Mouse (Mus musculus) cerebellum, adult 2 months (tissue): ENCODE results near the gene Apln. TPM values are rescaled to one million over a fixed set of nuclear protein-coding genes. Genes with fewer than 3 reads are reported as not detected.
A peak's percentile ranks its signal among the peaks of the same experiment; 100 is the strongest.

Source experiments
- DNase-seq, 2 experiments: peaks; one replicate each; pipeline ENCODE4 v3.0.0; 2021
- H3K27ac ChIP-seq: fragments of 200-500 bp; 2 replicates; pipeline ENCODE4 v1.5.1; 2012; ENCODE audit warnings: low read length, control low read depth, inconsistent platforms; ENCODE audit not compliant: insufficient read depth
- H3K27me3 ChIP-seq: fragments of 200-500 bp; 2 replicates; pipeline ENCODE4 v1.6.1; 2012; ENCODE audit warnings: inconsistent platforms, mild to moderate bottlenecking, low read length, moderate library complexity; ENCODE audit not compliant: control insufficient read depth, insufficient read depth
- H3K4me1 ChIP-seq: fragments of 200-500 bp; 2 replicates; pipeline ENCODE4 v1.6.1; 2011; ENCODE audit warnings: low read length; ENCODE audit not compliant: control insufficient read depth, insufficient read depth
- H3K4me3 ChIP-seq: fragments of 200-500 bp; replicated peaks from 2 replicates; pipeline ENCODE3; 2011; ENCODE audit warnings: mild to moderate bottlenecking, low read depth, low read length, control low read depth; ENCODE audit not compliant: insufficient read depth
- CTCF ChIP-seq: fragments of 200-500 bp; IDR thresholded peaks from 2 replicates; pipeline ENCODE4 v1.5.1; 2011; ENCODE audit warnings: low read depth, mild to moderate bottlenecking, control low read depth, low read length, moderate library complexity, borderline replicate concordance; ENCODE audit not compliant: insufficient read depth
- POLR2A ChIP-seq: fragments of 200-500 bp; IDR thresholded peaks from 2 replicates; pipeline ENCODE4 v1.6.1; 2011; ENCODE audit warnings: low read length, control low read depth, borderline replicate concordance; ENCODE audit not compliant: insufficient read depth
- WGBS: fragments of 180-500 bp; shearing (Covaris S2); methylation state at CpG from one replicate; pipeline ENCODE4 v1.1.7; 2018; 5-methylcytosine and 5-hydroxymethylcytosine counted together
- polyA plus RNA-seq: library from polyadenylated mRNA; depleted of rRNA; stranded (reverse); fragments of >200 nt; gene quantifications from 2 replicates; pipeline ENCODE4 v1.2.3, GENCODE M21; 2012; rRNA removed

Apln gene
- 20.0 and 24.9 TPM in 2 replicates for polyA plus RNA-seq

DNA sequence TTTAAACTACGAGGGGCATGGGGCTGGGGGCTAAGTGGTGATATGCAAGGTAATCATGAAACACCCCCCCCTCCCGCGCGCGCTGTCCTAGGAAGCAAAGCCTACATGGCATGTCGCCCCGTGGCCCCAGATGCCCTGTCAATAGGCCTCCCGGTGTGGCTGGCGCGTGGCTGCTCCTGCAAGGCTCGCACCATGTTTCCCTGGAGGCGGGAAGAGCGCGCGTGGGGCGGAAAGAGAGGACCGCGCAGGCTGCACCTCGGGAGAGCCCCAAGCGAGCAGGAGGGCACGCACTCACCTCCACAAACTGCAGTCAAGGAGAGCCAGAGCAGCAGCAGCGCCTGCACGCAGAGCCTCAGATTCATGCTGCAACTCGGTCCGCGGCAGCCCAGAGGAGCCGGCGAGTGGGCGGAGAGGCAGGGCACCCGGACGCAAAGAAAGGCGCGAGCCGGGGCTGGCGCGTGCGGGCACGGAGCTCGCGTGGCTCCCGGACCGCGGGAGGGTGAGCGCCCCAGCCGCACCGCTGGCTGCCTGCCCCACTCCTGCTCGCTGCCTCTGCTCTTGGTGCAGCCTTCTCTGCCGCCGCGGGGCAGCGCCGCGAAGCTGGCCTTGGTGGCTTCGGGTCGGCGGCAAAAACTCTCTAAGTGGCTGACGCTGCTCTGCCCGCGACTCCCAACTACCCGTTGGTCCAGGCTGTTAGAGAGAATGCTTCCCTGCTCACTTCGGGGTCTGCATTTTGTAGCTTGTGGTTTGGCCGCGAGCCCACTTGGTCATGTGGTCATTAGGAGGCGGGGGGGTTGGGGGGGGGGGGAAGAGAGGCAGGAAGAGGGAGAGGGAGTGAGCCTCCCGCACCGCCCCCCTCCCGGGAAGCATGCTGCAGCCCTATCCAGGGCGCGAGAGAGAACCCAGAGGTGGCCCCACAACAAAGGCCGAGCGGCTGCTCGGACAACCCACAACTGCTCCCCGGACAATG lies at the start of gene Apln:
Gene Apln (minus strand): TSS at position 710 of the 970 bp plus-strand sequence.
- Histone ChIP-seq H3K4me3 (peak within 1 kb of the TSS; percentile 76), H3K27me3 (no peaks in the 10 kb centered on the region), H3K27ac (peak within 1 kb of the TSS; percentile 79; the same call in 1 of the 2 replicates), H3K4me1 (peaks cover 5% of the 10 kb centered on the region; the same call in 1 of the 2 replicates)
- no peak for TF ChIP-seq CTCF
- 0 out of 2 replicates have a peak, but pooled peaks have one; percentile 18 for TF ChIP-seq POLR2A
- peak; percentile 57 to 62 for DNase-seq
- 17% methylated on average over 43 of the region's 73 CpGs for WGBS

DNA sequence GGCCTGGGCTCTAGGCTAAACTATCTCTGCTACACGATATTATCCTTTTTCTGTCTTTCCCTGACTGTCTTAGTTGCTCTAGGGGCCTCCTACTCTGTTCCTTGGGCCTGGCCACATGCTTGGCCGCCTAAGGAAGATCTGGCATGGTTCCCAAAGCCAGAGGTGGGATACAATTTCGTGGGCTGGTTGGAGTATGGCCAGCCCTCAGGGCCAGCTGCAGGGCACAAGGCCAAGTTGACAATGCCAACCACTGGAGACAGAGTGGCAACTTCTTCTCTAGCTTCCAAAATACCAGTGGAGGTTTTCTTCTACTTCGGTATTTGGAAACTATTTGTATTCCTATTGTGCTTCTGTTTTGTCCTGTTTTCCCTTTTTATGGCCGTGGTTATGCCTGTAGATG lies 47.7 kb upstream of the Apln start:
- no peak for TF ChIP-seq CTCF
- no peak for TF ChIP-seq POLR2A

DNA sequence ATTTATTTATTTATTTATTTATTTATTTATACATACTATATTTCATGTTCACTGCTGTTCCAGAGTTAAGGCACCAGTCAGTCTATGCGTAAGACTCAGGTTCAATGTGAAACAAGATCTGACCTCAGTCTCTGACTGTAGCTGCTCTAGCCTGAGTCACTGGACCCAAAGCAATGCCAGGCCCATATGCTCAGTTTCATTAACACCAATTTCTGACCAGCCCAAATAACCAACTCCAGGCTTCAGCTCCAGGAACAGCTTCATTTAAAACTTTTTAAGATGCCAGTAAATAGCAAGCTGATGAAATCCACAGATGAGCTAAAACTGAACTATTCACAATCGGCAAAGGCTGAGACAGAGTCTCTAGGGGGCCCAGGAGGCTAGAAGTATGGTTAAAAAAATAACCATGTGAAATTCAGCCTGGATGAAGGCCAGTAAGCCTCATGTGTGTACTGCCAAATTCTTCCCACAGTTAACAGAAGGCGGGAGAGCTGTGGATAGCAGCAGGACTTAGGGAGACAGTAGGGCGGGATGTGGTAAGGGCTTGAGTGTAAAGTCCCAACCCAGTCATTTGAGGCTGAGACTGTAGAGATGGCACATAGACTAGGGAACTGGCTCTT lies 42.3 kb upstream of the Apln start:
- Histone ChIP-seq H3K27me3 (no peaks in the 10 kb centered on the region), H3K4me3 (no peak overlapping the region), H3K4me1 (peaks cover 3% of the 10 kb centered on the region; the same call in 1 of the 2 replicates), H3K27ac (peak overlapping the region; percentile 23; the same call in 1 of the 2 replicates)
- WGBS, result 26% methylated on average over 4 of the region's 4 CpGs
- peak; percentile 35 to 64 for DNase-seq
- TF ChIP-seq CTCF (no peak), POLR2A (no peak)

More for the DNA sequence above, 47.7 kb upstream of the Apln start:
- whole genome bisulfite sequencing, result 36% methylated on average over 5 of the region's 5 CpGs
- H3K27ac ChIP-seq, result no peak overlapping the region
- no peak overlapping the region for H3K4me3 ChIP-seq
- no peaks in the 10 kb centered on the region for H3K4me1 ChIP-seq
- H3K27me3 ChIP-seq, result no peaks in the 10 kb centered on the region
- DNase-seq, result no peak

DNA sequence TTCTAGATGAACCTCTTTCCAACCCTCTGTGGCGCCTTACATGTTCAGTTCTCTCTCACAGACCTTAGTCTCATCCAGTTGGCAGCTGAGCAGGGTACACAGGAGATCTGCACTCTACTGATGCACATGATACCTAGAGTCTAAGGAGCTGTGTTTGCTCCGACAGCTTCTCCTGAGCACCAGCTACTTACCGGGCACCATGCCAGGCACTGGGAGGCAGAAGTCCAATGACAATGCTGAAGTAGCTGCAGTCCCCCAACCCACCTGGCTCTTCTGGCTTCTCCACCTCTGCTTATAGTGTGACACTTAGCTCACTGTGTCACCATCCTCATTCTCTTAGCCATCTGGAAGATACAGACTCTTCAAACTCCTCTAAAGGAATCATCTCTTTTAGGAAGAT lies 40.0 kb upstream of the Apln start:
- TF ChIP-seq CTCF (no peak), POLR2A (no peak)
- Histone ChIP-seq H3K4me1 (peaks cover 3% of the 10 kb centered on the region; the same call in 1 of the 2 replicates), H3K4me3 (no peak overlapping the region), H3K27me3 (no peaks in the 10 kb centered on the region), H3K27ac (no peak overlapping the region)
- WGBS, result 51% methylated on average over 3 of the region's 3 CpGs
- no peak for DNase-seq

DNA sequence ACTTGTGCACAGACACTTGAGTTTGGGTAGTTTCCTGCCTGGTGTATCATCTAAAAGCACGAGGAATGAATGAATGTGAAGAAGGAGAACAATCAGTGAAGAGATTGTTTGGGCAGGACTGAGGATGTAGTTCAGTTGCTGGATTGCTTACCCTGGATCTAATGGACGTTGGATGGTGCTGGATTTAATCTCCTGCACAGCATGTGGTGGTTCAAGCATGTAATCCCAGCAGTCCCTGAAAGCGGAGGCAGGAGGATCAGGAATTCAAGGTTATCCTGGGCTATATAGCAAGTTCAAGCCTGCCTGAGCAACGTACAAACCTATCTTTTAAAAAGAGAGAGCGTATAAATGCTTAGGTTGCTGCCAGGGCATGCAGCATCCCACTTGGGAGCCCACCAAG lies 37.7 kb upstream of the Apln start:
- H3K4me3 ChIP-seq, result no peak overlapping the region
- no peak overlapping the region for H3K27ac ChIP-seq
- 67% methylated on average over 5 of the region's 5 CpGs for WGBS
- no peak for DNase-seq
- no peaks in the 10 kb centered on the region for H3K27me3 ChIP-seq
- no peak for TF ChIP-seq CTCF
- TF ChIP-seq POLR2A, result no peak
- peaks cover 3% of the 10 kb centered on the region; the same call in 1 of the 2 replicates for H3K4me1 ChIP-seq

DNA sequence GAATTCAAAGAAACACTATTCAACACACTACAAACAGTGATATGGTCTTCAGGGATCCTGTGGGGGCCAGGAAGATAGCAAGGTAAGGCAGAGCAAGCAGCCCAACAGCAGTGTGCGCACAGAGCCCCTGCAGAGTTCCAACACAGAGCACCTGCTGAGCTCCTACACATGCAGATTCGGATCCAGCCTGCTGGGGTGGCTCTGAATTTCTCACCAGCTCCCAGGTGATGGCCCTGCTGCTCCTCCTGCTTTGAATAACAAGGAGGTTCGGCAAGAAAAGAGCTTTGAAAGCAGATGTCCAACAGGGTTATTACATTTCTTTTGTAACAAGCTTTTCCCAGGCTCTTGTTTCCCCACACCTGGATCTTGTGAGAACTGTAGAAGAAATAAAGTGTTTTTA lies 37.3 kb upstream of the Apln start:
- TF ChIP-seq CTCF, result no peak
- no peak for TF ChIP-seq POLR2A
- Histone ChIP-seq H3K27ac (no peak overlapping the region), H3K4me1 (peaks cover 3% of the 10 kb centered on the region; the same call in 1 of the 2 replicates), H3K4me3 (no peak overlapping the region), H3K27me3 (no peaks in the 10 kb centered on the region)
- WGBS, result 33% methylated on average over 3 of the region's 3 CpGs
- DNase-seq, result no peak

DNA sequence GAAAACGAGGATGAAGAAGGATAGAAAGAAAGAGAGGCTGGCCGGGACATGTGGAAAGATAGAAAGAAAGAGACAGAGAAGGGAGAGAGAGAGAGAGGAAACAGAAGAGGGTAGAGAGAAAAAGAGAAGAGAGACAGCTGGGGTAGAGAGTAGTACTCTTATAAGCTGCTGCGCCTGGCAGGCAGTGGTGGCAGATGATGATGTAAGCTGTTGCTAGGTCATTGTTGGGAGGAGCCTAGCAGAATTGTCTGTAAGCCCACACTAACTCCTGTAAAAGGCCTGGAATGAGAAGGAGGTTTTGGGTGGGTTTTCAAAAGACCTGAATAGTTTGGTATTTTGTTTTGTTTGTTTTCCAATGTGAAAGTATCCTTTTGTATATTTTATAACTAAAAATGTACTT lies 32.2 kb upstream of the Apln start:
- DNase-seq, result no peak
- Histone ChIP-seq H3K27ac (no peak overlapping the region), H3K4me1 (no peaks in the 10 kb centered on the region), H3K4me3 (no peak overlapping the region), H3K27me3 (no peaks in the 10 kb centered on the region)
- no peak for TF ChIP-seq POLR2A
- no peak for TF ChIP-seq CTCF
- WGBS, result 84% methylated on average over 3 of the region's 3 CpGs
